Mouse (Mus musculus): Measurements from ENCODE around the gene Tshz2. TPM values are rescaled to one million over a fixed set of nuclear protein-coding genes. Genes with fewer than 3 reads are reported as not detected.

Tshz2 gene
- polyA plus RNA-seq, 1 experiment: 5.8 TPM

GRCm38 (mm10) chr2:169929540-169930497 is 297.0 kb downstream of the Tshz2 start:
- H3K4me3 ChIP-seq (ENCODE audit: extremely low read depth, insufficient read depth, insufficient read length): no peak overlapping the region
- H3K4me1 ChIP-seq (ENCODE audit: control insufficient read depth, insufficient read depth, insufficient read length): no peaks in the 10 kb centered on the region
- 54% methylated on average over 23 of the region's 23 CpGs for WGBS
- DNase-seq (ENCODE audit: low read depth in 1 of 2, low spot score in 2 of 2): no peak
- TF ChIP-seq CTCF (IDR thresholded peaks at IDR 0.05; ENCODE audit: extremely low read depth, insufficient read depth, insufficient read length, insufficient replicate concordance) (no peak), POLR2A (IDR thresholded peaks at IDR 0.05; ENCODE audit: low read depth, low read length) (no peak)
- H3K27ac ChIP-seq (ENCODE audit: insufficient read depth, low read length): no peak overlapping the region
- H3K27me3 ChIP-seq (ENCODE audit: control insufficient read depth, insufficient read depth, low read length): no peaks in the 10 kb centered on the region
- no peaks in the 10 kb centered on the region for H3K36me3 ChIP-seq (ENCODE audit: control insufficient read depth, insufficient read depth, low read length)

- Histone ChIP-seq H3K27me3 (ENCODE audit: control insufficient read depth, insufficient read depth, low read length) (no peaks in the 10 kb centered on the region), H3K4me3 (ENCODE audit: extremely low read depth, insufficient read depth, insufficient read length) (no peak overlapping the region), H3K27ac (ENCODE audit: insufficient read depth, low read length) (no peak overlapping the region), H3K4me1 (ENCODE audit: control insufficient read depth, insufficient read depth, insufficient read length) (no peaks in the 10 kb centered on the region), H3K36me3 (ENCODE audit: control insufficient read depth, insufficient read depth, low read length) (no peaks in the 10 kb centered on the region)
- TF ChIP-seq POLR2A (IDR thresholded peaks at IDR 0.05; ENCODE audit: low read depth, low read length) (no peak), CTCF (IDR thresholded peaks at IDR 0.05; ENCODE audit: extremely low read depth, insufficient read depth, insufficient read length, insufficient replicate concordance) (no peak)
- 78% methylated on average over 6 of the region's 6 CpGs for WGBS
- no peak for DNase-seq (ENCODE audit: low read depth in 1 of 2, low spot score in 2 of 2)
Measured at GRCm38 (mm10) chr2:169935642-169936041, 302.8 kb downstream of the Tshz2 start.

- H3K36me3 ChIP-seq (ENCODE audit: control insufficient read depth, insufficient read depth, low read length): no peaks in the 10 kb centered on the region
- H3K4me1 ChIP-seq (ENCODE audit: control insufficient read depth, insufficient read depth, insufficient read length): no peaks in the 10 kb centered on the region; the same call in 1 of the 2 replicates
- DNase-seq (ENCODE audit: low read depth in 1 of 2, low spot score in 2 of 2): no peak
- WGBS: 88% methylated on average over 16 of the region's 16 CpGs
- H3K27me3 ChIP-seq (ENCODE audit: control insufficient read depth, insufficient read depth, low read length): no peaks in the 10 kb centered on the region
- no peak overlapping the region for H3K27ac ChIP-seq (ENCODE audit: insufficient read depth, low read length)
- no peak for TF ChIP-seq POLR2A (IDR thresholded peaks at IDR 0.05; ENCODE audit: low read depth, low read length)
- no peak for TF ChIP-seq CTCF (IDR thresholded peaks at IDR 0.05; ENCODE audit: extremely low read depth, insufficient read depth, insufficient read length, insufficient replicate concordance)
- no peak overlapping the region for H3K4me3 ChIP-seq (ENCODE audit: extremely low read depth, insufficient read depth, insufficient read length)
Measured at GRCm38 (mm10) chr2:169940297-169941142, 307.7 kb downstream of the Tshz2 start.

- Histone ChIP-seq H3K4me1 (ENCODE audit: control insufficient read depth, insufficient read depth, insufficient read length) (no peaks in the 10 kb centered on the region; the same call in 1 of the 2 replicates), H3K27me3 (ENCODE audit: control insufficient read depth, insufficient read depth, low read length) (no peaks in the 10 kb centered on the region), H3K27ac (ENCODE audit: insufficient read depth, low read length) (no peak overlapping the region), H3K36me3 (ENCODE audit: control insufficient read depth, insufficient read depth, low read length) (no peaks in the 10 kb centered on the region), H3K4me3 (ENCODE audit: extremely low read depth, insufficient read depth, insufficient read length) (no peak overlapping the region)
- 92% methylated on average over 6 of the region's 6 CpGs for WGBS
- no peak for TF ChIP-seq POLR2A (IDR thresholded peaks at IDR 0.05; ENCODE audit: low read depth, low read length)
- no peak for TF ChIP-seq CTCF (IDR thresholded peaks at IDR 0.05; ENCODE audit: extremely low read depth, insufficient read depth, insufficient read length, insufficient replicate concordance)
- DNase-seq (ENCODE audit: low read depth in 1 of 2, low spot score in 2 of 2): no peak
Measured at GRCm38 (mm10) chr2:169943727-169944126, 310.9 kb downstream of the Tshz2 start.

- no peak for DNase-seq (ENCODE audit: low read depth in 1 of 2, low spot score in 2 of 2)
- TF ChIP-seq POLR2A (IDR thresholded peaks at IDR 0.05; ENCODE audit: low read depth, low read length): no peak
- no peak for TF ChIP-seq CTCF (IDR thresholded peaks at IDR 0.05; ENCODE audit: extremely low read depth, insufficient read depth, insufficient read length, insufficient replicate concordance)
Measured at GRCm38 (mm10) chr2:169948139-169948538, 315.3 kb downstream of the Tshz2 start.

GRCm38 (mm10) chr2:169951041-169951440 is 318.2 kb downstream of the Tshz2 start:
- WGBS: 82% methylated on average over 8 of the region's 8 CpGs
- Histone ChIP-seq H3K4me1 (ENCODE audit: control insufficient read depth, insufficient read depth, insufficient read length) (no peaks in the 10 kb centered on the region), H3K27me3 (ENCODE audit: control insufficient read depth, insufficient read depth, low read length) (no peaks in the 10 kb centered on the region), H3K4me3 (ENCODE audit: extremely low read depth, insufficient read depth, insufficient read length) (no peak overlapping the region), H3K36me3 (ENCODE audit: control insufficient read depth, insufficient read depth, low read length) (no peaks in the 10 kb centered on the region), H3K27ac (ENCODE audit: insufficient read depth, low read length) (no peak overlapping the region)
- no peak for DNase-seq (ENCODE audit: low read depth in 1 of 2, low spot score in 2 of 2)
- TF ChIP-seq POLR2A (IDR thresholded peaks at IDR 0.05; ENCODE audit: low read depth, low read length): no peak
- no peak for TF ChIP-seq CTCF (IDR thresholded peaks at IDR 0.05; ENCODE audit: extremely low read depth, insufficient read depth, insufficient read length, insufficient replicate concordance)

More at GRCm38 (mm10) chr2:169948139-169948538, 315.3 kb downstream of the Tshz2 start:
- Histone ChIP-seq H3K4me3 (ENCODE audit: extremely low read depth, insufficient read depth, insufficient read length) (no peak overlapping the region), H3K27ac (ENCODE audit: insufficient read depth, low read length) (no peak overlapping the region), H3K4me1 (ENCODE audit: control insufficient read depth, insufficient read depth, insufficient read length) (no peaks in the 10 kb centered on the region; the same call in 1 of the 2 replicates), H3K36me3 (ENCODE audit: control insufficient read depth, insufficient read depth, low read length) (no peaks in the 10 kb centered on the region), H3K27me3 (ENCODE audit: control insufficient read depth, insufficient read depth, low read length) (no peaks in the 10 kb centered on the region)
- 89% methylated on average over 6 of the region's 6 CpGs for WGBS

All from spleen, adult 2 months (tissue).